Mouse (Mus musculus) testis, adult 2 months (tissue): ENCODE results near the gene Treml1. TPM values are rescaled to one million over a fixed set of nuclear protein-coding genes. Genes with fewer than 3 reads are reported as not detected.

Experiments used
- H3K27ac ChIP-seq: fragments of 200-500 bp; 2 replicates; pipeline ENCODE4 v1.5.1; 2012; ENCODE audit warnings: low read depth, low read length; ENCODE audit not compliant: control insufficient read depth, insufficient read depth
- H3K27me3 ChIP-seq: fragments of 200-500 bp; 2 replicates; pipeline ENCODE4 v1.6.1; 2012; ENCODE audit warnings: mild to moderate bottlenecking, low read length, moderate library complexity; ENCODE audit not compliant: control insufficient read depth, insufficient read depth
- H3K36me3 ChIP-seq: fragments of 200-500 bp; 2 replicates; pipeline ENCODE4 v1.6.1; 2012; ENCODE audit warnings: mild to moderate bottlenecking, low read length; ENCODE audit not compliant: control insufficient read depth, insufficient read depth
- H3K4me1 ChIP-seq: fragments of 200-500 bp; 2 replicates; pipeline ENCODE4 v1.6.1; 2012; ENCODE audit warnings: low read length; ENCODE audit not compliant: control insufficient read depth, insufficient read depth
- H3K4me3 ChIP-seq: fragments of 200-500 bp; 2 replicates; pipeline ENCODE4 v1.5.1; 2012; ENCODE audit warnings: low read depth, mild to moderate bottlenecking, low read length, moderate library complexity, mixed read lengths; ENCODE audit not compliant: control insufficient read depth
- CTCF ChIP-seq: fragments of 200-500 bp; IDR thresholded peaks from 2 replicates; pipeline ENCODE4 v1.5.1; 2012; ENCODE audit warnings: low read depth, mild to moderate bottlenecking, inconsistent platforms, low read length, moderate library complexity; ENCODE audit not compliant: control insufficient read depth, insufficient read depth, insufficient replicate concordance
- POLR2A ChIP-seq: fragments of 200-500 bp; IDR thresholded peaks from 2 replicates; pipeline ENCODE4 v1.6.1; 2012; ENCODE audit warnings: low read depth, mild to moderate bottlenecking, inconsistent platforms, low read length, moderate library complexity; ENCODE audit not compliant: control insufficient read depth
- polyA plus RNA-seq: library from polyadenylated mRNA; depleted of rRNA; stranded (reverse); fragments of >200 nt; gene quantifications from 2 replicates; pipeline ENCODE4 v1.2.3, GENCODE M21; 2012

The Treml1 gene
- polyA plus RNA-seq, 1 experiment: 0.17 TPM

GRCm38 (mm10) chr17:48325638-48326037 lies 34.1 kb upstream of the Treml1 start:
- Histone ChIP-seq H3K27me3 (no peaks in the 10 kb centered on the region), H3K4me1 (no peaks in the 10 kb centered on the region), H3K36me3 (no peaks in the 10 kb centered on the region), H3K4me3 (no peak overlapping the region), H3K27ac (no peak overlapping the region)
- no peak for TF ChIP-seq CTCF
- no peak for TF ChIP-seq POLR2A

DNA sequence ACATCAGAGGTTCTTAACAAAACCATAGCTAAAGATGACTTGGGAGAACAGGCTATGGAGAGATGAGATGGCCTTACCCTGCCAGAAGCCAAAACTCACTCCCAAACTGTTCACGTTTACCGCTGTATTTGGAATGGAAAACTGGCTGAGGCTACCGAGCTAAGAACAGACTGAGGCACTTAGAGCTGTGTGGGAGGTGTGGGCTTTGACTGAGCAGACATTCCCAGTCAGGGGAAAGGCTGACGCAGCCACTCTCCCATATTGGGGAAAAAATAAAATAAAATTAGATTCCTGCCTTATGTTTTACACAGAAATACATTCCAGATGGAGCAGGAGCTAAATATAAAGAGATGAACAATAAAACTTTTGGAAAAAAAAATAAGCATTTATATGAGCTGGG lies 33.1 kb upstream of the Treml1 start:
- no peak overlapping the region for H3K4me3 ChIP-seq
- TF ChIP-seq POLR2A: no peak
- no peak for TF ChIP-seq CTCF
- no peaks in the 10 kb centered on the region for H3K36me3 ChIP-seq
- no peaks in the 10 kb centered on the region for H3K27me3 ChIP-seq
- H3K4me1 ChIP-seq: no peaks in the 10 kb centered on the region
- H3K27ac ChIP-seq: no peak overlapping the region

DNA sequence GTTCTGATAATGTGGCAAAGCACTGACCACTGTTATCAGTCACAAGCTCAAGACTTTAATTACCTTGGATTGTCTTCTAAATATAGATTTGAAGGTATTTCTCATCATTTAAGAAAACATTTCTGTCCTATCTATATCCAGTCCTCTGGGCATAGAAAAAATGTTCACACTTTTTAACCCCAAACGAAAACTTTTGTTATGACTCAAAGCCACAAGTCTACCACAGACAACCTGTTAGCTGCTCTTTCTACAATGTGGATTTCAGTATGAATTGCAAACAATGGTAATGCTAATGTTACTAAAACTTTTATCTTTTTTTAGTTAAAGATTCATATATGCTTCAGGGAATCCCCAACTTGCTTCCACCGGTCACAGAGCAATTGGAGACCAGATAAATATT lies 27.2 kb upstream of the Treml1 start:
- no peaks in the 10 kb centered on the region for H3K4me1 ChIP-seq
- H3K27me3 ChIP-seq: no peaks in the 10 kb centered on the region
- TF ChIP-seq POLR2A (no peak), CTCF (no peak)
- no peak overlapping the region for H3K4me3 ChIP-seq
- H3K36me3 ChIP-seq: no peaks in the 10 kb centered on the region
- H3K27ac ChIP-seq: no peak overlapping the region

- Histone ChIP-seq H3K4me3 (no peak overlapping the region), H3K4me1 (no peaks in the 10 kb centered on the region), H3K27ac (no peak overlapping the region), H3K27me3 (no peaks in the 10 kb centered on the region), H3K36me3 (no peaks in the 10 kb centered on the region)
- no peak for TF ChIP-seq CTCF
Observed at GRCm38 (mm10) chr17:48334186-48334585, 25.5 kb upstream of the Treml1 start.

GRCm38 (mm10) chr17:48336857-48337256 lies 22.9 kb upstream of the Treml1 start:
- TF ChIP-seq CTCF (peak; percentile 63; the same call in 1 of the 2 replicates), POLR2A (no peak)
- Histone ChIP-seq H3K36me3 (no peaks in the 10 kb centered on the region), H3K27me3 (no peaks in the 10 kb centered on the region), H3K27ac (no peak overlapping the region), H3K4me3 (no peak overlapping the region), H3K4me1 (no peaks in the 10 kb centered on the region)

GRCm38 (mm10) chr17:48340267-48340666 lies 19.4 kb upstream of the Treml1 start:
- no peaks in the 10 kb centered on the region for H3K4me1 ChIP-seq
- TF ChIP-seq CTCF: no peak
- no peak for TF ChIP-seq POLR2A
- H3K27me3 ChIP-seq: no peaks in the 10 kb centered on the region
- H3K27ac ChIP-seq: no peak overlapping the region
- no peaks in the 10 kb centered on the region for H3K36me3 ChIP-seq
- no peak overlapping the region for H3K4me3 ChIP-seq

DNA sequence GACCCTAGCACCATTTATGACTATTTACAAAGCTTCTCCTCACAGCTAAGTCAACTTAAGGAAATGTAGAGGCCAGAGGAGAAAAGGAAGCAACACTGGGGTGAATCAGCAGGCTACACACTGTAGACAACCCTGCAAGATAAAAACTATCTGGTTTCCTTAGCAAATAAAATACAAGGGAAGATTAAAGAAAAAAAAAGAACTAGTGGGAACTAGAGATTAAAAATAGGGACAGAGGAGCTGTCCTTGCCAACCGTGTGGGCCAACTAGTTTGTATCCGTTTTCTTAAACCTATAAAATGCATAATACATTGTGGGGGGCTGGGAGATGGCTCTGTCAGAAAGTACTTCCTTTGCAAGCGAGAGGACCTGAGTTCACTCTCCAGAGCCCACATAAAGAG lies 17.8 kb upstream of the Treml1 start:
- no peaks in the 10 kb centered on the region for H3K27me3 ChIP-seq
- H3K4me3 ChIP-seq: no peak overlapping the region
- no peaks in the 10 kb centered on the region for H3K36me3 ChIP-seq
- no peaks in the 10 kb centered on the region for H3K4me1 ChIP-seq
- TF ChIP-seq CTCF (no peak), POLR2A (no peak)
- H3K27ac ChIP-seq: no peak overlapping the region

DNA sequence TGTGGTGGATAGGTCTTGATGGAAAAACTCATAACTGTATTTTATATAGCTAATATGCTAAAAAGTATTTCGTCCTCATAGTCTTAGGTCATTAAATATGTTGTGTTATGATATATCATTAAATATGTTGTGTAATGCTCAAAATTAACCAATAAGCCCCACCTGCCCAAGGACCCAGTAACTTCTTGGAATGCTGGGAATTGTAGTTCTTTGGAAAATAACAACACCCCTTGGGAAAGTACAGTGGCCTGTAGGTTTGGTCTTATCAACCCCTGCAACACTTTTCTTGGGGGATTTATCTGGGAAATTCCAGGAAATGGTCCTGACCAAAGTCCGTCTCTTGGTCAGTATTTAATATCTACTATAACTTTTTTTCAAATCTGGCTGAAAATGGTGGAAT lies 16.7 kb upstream of the Treml1 start:
- H3K4me3 ChIP-seq: no peak overlapping the region
- H3K4me1 ChIP-seq: no peaks in the 10 kb centered on the region
- H3K36me3 ChIP-seq: no peaks in the 10 kb centered on the region
- H3K27ac ChIP-seq: no peak overlapping the region
- no peaks in the 10 kb centered on the region for H3K27me3 ChIP-seq
- no peak for TF ChIP-seq POLR2A
- no peak for TF ChIP-seq CTCF

DNA sequence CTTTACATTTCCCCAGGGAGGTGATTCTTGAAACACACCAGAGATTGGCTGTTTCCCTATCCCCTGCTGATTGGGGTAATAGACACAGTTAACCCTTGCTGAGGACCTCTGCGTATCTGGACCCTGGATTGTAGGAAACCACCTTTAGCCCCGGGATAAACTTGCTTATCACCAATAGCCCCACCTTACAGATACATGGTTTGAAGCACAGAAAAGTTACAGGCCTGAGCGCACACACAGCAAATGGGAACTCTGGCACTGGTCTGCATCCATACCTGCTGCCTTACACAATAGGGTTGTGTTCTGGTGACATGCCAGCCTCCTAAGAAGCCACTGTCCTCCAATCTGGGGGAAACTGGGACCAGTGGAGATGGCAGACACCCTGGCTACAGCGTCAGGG lies 13.9 kb upstream of the Treml1 start:
- TF ChIP-seq POLR2A (no peak), CTCF (no peak)
- Histone ChIP-seq H3K27ac (no peak overlapping the region), H3K36me3 (no peaks in the 10 kb centered on the region), H3K4me1 (no peaks in the 10 kb centered on the region), H3K27me3 (no peaks in the 10 kb centered on the region), H3K4me3 (no peak overlapping the region)
